Mouse (Mus musculus) limb, embryonic 10.5 days (tissue): ENCODE data around the gene Acap3. TPM values are rescaled to one million over a fixed set of nuclear protein-coding genes. Genes with fewer than 3 reads are reported as not detected.

Experiments
- DNase-seq: peaks from one replicate; pipeline ENCODE4 v3.0.0-alpha.2; 2017; ENCODE audit warnings: low spot score
- H3K27ac ChIP-seq: fragments of 300-500 bp; sonication (generic); 2 replicates; pipeline ENCODE4 v1.5.1; 2016; ENCODE audit warnings: mild to moderate bottlenecking
- H3K27me3 ChIP-seq: fragments of 300-500 bp; sonication (generic); 2 replicates; pipeline ENCODE4 v1.6.1; 2016; ENCODE audit warnings: low read depth, mild to moderate bottlenecking; ENCODE audit not compliant: poor library complexity, severe bottlenecking
- H3K36me3 ChIP-seq: fragments of 300-500 bp; sonication (generic); 2 replicates; pipeline ENCODE4 v1.6.1; 2016; ENCODE audit warnings: mild to moderate bottlenecking, moderate library complexity
- H3K4me1 ChIP-seq: fragments of 300-500 bp; sonication (generic); 2 replicates; pipeline ENCODE4 v1.6.1; 2016
- H3K4me3 ChIP-seq: fragments of 300-500 bp; sonication (generic); 2 replicates; pipeline ENCODE4 v1.5.1; 2016; ENCODE audit warnings: mild to moderate bottlenecking, moderate library complexity
- H3K9me3 ChIP-seq: fragments of 300-500 bp; sonication (generic); replicated peaks from 2 replicates; pipeline ENCODE4 v1.6.1; 2016; ENCODE audit warnings: mild to moderate bottlenecking
- WGBS: fragments of 180-500 bp; shearing (Covaris S2); methylation state at CpG from one replicate; pipeline ENCODE4 v1.1.7; 2016; 5-methylcytosine and 5-hydroxymethylcytosine counted together
- polyA plus RNA-seq: library from polyadenylated mRNA; unstranded; fragments of >200 nt; fragmentation: Nextera tagmentation; extraction: Ambion mirVana; gene quantifications from 2 replicates; pipeline ENCODE4 v1.2.1, GENCODE M21; 2016

The Acap3 gene
- polyA plus RNA-seq, 1 experiment from 2014 or later = 25.3 TPM

GRCm38 (mm10) chr4:155892017-155892416 lies 395 bp downstream of the Acap3 start:
- Histone ChIP-seq H3K27ac (peak overlapping the region; percentile 93), H3K36me3 (peaks cover 45% of the 10 kb centered on the region), H3K4me1 (peaks cover 38% of the 10 kb centered on the region), H3K27me3 (no peaks in the 10 kb centered on the region), H3K9me3 (no peaks in the 10 kb centered on the region), H3K4me3 (peak overlapping the region; percentile 92)
- WGBS = under 1% methylated on average over 41 of the region's 56 CpGs
- DNase-seq = peak; percentile 90

GRCm38 (mm10) chr4:155892438-155893211 lies 1.0 kb downstream of the Acap3 start:
- peaks cover 38% of the 10 kb centered on the region for H3K4me1 ChIP-seq
- peaks cover 41% of the 10 kb centered on the region for H3K36me3 ChIP-seq
- DNase-seq = peak; percentile 69
- H3K27ac ChIP-seq = peak overlapping the region; percentile 93
- H3K9me3 ChIP-seq = no peaks in the 10 kb centered on the region
- H3K27me3 ChIP-seq = no peaks in the 10 kb centered on the region
- WGBS = 7% methylated on average over 37 of the region's 37 CpGs
- H3K4me3 ChIP-seq = peak overlapping the region; percentile 92

- Histone ChIP-seq H3K27ac (no peak overlapping the region), H3K4me3 (peak overlapping the region; percentile 92), H3K27me3 (no peaks in the 10 kb centered on the region), H3K4me1 (peaks cover 38% of the 10 kb centered on the region), H3K36me3 (peaks cover 39% of the 10 kb centered on the region), H3K9me3 (no peaks in the 10 kb centered on the region)
- WGBS = 80% methylated on average over 8 of the region's 8 CpGs
- no peak for DNase-seq
These were observed 1.6 kb downstream of the Acap3 start for GRCm38 (mm10) chr4:155893212-155893690.

GRCm38 (mm10) chr4:155894311-155894881 lies 2.8 kb downstream of the Acap3 start:
- Histone ChIP-seq H3K4me3 (peak overlapping the region; percentile 9; the same call in 1 of the 2 replicates), H3K36me3 (peaks cover 39% of the 10 kb centered on the region), H3K27me3 (no peaks in the 10 kb centered on the region), H3K27ac (no peak overlapping the region), H3K9me3 (no peaks in the 10 kb centered on the region), H3K4me1 (peaks cover 38% of the 10 kb centered on the region)
- WGBS = 41% methylated on average over 8 of the region's 8 CpGs
- no peak for DNase-seq

- DNase-seq = no peak
- Histone ChIP-seq H3K4me3 (no peak overlapping the region), H3K4me1 (peaks cover 36% of the 10 kb centered on the region)
These were observed 3.6 kb downstream of the Acap3 start for GRCm38 (mm10) chr4:155895216-155895615.

GRCm38 (mm10) chr4:155895826-155896225 lies 4.2 kb downstream of the Acap3 start:
- H3K36me3 ChIP-seq = peaks cover 44% of the 10 kb centered on the region
- H3K4me3 ChIP-seq = no peak overlapping the region
- WGBS = 97% methylated on average over 4 of the region's 4 CpGs
- H3K9me3 ChIP-seq = no peaks in the 10 kb centered on the region
- H3K4me1 ChIP-seq = peaks cover 29% of the 10 kb centered on the region
- H3K27me3 ChIP-seq = no peaks in the 10 kb centered on the region
- DNase-seq = no peak
- H3K27ac ChIP-seq = no peak overlapping the region

More at GRCm38 (mm10) chr4:155895216-155895615, 3.6 kb downstream of the Acap3 start:
- 56% methylated on average over 6 of the region's 6 CpGs for WGBS
- Histone ChIP-seq H3K36me3 (peaks cover 39% of the 10 kb centered on the region), H3K27ac (no peak overlapping the region), H3K27me3 (no peaks in the 10 kb centered on the region), H3K9me3 (no peaks in the 10 kb centered on the region)

GRCm38 (mm10) chr4:155896461-155896860 lies 4.8 kb downstream of the Acap3 start:
- 97% methylated on average over 12 of the region's 12 CpGs for WGBS
- Histone ChIP-seq H3K36me3 (peaks cover 51% of the 10 kb centered on the region), H3K4me3 (no peak overlapping the region), H3K9me3 (no peaks in the 10 kb centered on the region), H3K4me1 (peaks cover 25% of the 10 kb centered on the region), H3K27ac (no peak overlapping the region), H3K27me3 (no peaks in the 10 kb centered on the region)
- DNase-seq = no peak

GRCm38 (mm10) chr4:155898318-155898717 lies 6.7 kb downstream of the Acap3 start:
- WGBS = 94% methylated on average over 2 of the region's 2 CpGs

GRCm38 (mm10) chr4:155899355-155899754 lies 7.7 kb downstream of the Acap3 start:
- Histone ChIP-seq H3K4me1 (peaks cover 3% of the 10 kb centered on the region), H3K36me3 (peaks cover 80% of the 10 kb centered on the region), H3K27me3 (no peaks in the 10 kb centered on the region), H3K27ac (no peak overlapping the region), H3K9me3 (no peaks in the 10 kb centered on the region), H3K4me3 (no peak overlapping the region)
- peak; percentile 26 for DNase-seq
- WGBS = 92% methylated on average over 7 of the region's 7 CpGs

More at GRCm38 (mm10) chr4:155898318-155898717, 6.7 kb downstream of the Acap3 start:
- H3K27ac ChIP-seq = no peak overlapping the region
- no peaks in the 10 kb centered on the region for H3K9me3 ChIP-seq
- H3K27me3 ChIP-seq = no peaks in the 10 kb centered on the region
- peaks cover 12% of the 10 kb centered on the region for H3K4me1 ChIP-seq
- no peak overlapping the region for H3K4me3 ChIP-seq
- no peak for DNase-seq
- H3K36me3 ChIP-seq = peaks cover 69% of the 10 kb centered on the region

- 83% methylated on average over 3 of the region's 3 CpGs for WGBS
These were observed 9.6 kb downstream of the Acap3 start for GRCm38 (mm10) chr4:155901205-155901604.

GRCm38 (mm10) chr4:155903246-155903645 lies 11.6 kb downstream of the Acap3 start:
- WGBS = 94% methylated on average over 13 of the region's 13 CpGs

More at GRCm38 (mm10) chr4:155901205-155901604, 9.6 kb downstream of the Acap3 start:
- Histone ChIP-seq H3K4me3 (no peak overlapping the region), H3K27ac (no peak overlapping the region), H3K27me3 (no peaks in the 10 kb centered on the region), H3K4me1 (no peaks in the 10 kb centered on the region), H3K36me3 (peaks cover 93% of the 10 kb centered on the region), H3K9me3 (no peaks in the 10 kb centered on the region)
- peak; percentile 14 for DNase-seq

GRCm38 (mm10) chr4:155904318-155905102 lies 12.9 kb downstream of the Acap3 start:
- 88% methylated on average over 13 of the region's 13 CpGs for WGBS
- Histone ChIP-seq H3K36me3 (peaks cover 70% of the 10 kb centered on the region), H3K9me3 (no peaks in the 10 kb centered on the region), H3K27ac (no peak overlapping the region), H3K4me1 (no peaks in the 10 kb centered on the region), H3K27me3 (no peaks in the 10 kb centered on the region), H3K4me3 (no peak overlapping the region)
- peak; percentile 31 for DNase-seq

More at GRCm38 (mm10) chr4:155903246-155903645, 11.6 kb downstream of the Acap3 start:
- Histone ChIP-seq H3K4me3 (no peak overlapping the region), H3K27ac (no peak overlapping the region), H3K27me3 (no peaks in the 10 kb centered on the region), H3K36me3 (peaks cover 83% of the 10 kb centered on the region), H3K4me1 (no peaks in the 10 kb centered on the region), H3K9me3 (no peaks in the 10 kb centered on the region)
- peak; percentile 26 for DNase-seq
